Mouse (Mus musculus): ENCODE data around the gene Mpi.
A peak's percentile ranks its signal among the peaks of the same experiment; 100 is the strongest.

Mpi gene

GRCm38 (mm10) chr9:57522114-57522860, 30.3 kb downstream of the Mpi start:
- no peak for DNase-seq

- DNase-seq: peak; percentile 90
Observed at GRCm38 (mm10) chr9:57521056-57521911, 31.3 kb downstream of the Mpi start, which contains the start of gene Cox5a. Gene Cox5a (plus strand): TSS chr9:57521274.

- no peak for DNase-seq
Observed at GRCm38 (mm10) chr9:57520375-57521055, 32.0 kb downstream of the Mpi start.

- DNase-seq: peak; percentile 75
Observed at GRCm38 (mm10) chr9:57517113-57517512, 35.5 kb downstream of the Mpi start.

- DNase-seq: no peak
Observed at GRCm38 (mm10) chr9:57510577-57510976, 42.0 kb downstream of the Mpi start.

- DNase-seq: no peak
Observed at GRCm38 (mm10) chr9:57505700-57506099, 46.9 kb downstream of the Mpi start.

GRCm38 (mm10) chr9:57504891-57505290, 47.7 kb downstream of the Mpi start:
- DNase-seq: no peak

GRCm38 (mm10) chr9:57504381-57504700, 48.2 kb downstream of the Mpi start:
- peak; percentile 58 for DNase-seq

GRCm38 (mm10) chr9:57503622-57504380, 48.8 kb downstream of the Mpi start, which contains the start of gene Rpp25:
Gene Rpp25 (plus strand): TSS chr9:57504026.
- no peak for DNase-seq

GRCm38 (mm10) chr9:57502911-57503621, 49.5 kb downstream of the Mpi start:
- no peak for DNase-seq

GRCm38 (mm10) chr9:57501861-57502260, 50.7 kb downstream of the Mpi start:
- DNase-seq: no peak

- DNase-seq: no peak
Observed at GRCm38 (mm10) chr9:57501452-57501851, 51.1 kb downstream of the Mpi start.

- DNase-seq: no peak
Observed at GRCm38 (mm10) chr9:57498536-57498935, 54.0 kb downstream of the Mpi start.

- no peak for DNase-seq
Observed at GRCm38 (mm10) chr9:57497236-57497635, 55.3 kb downstream of the Mpi start.

GRCm38 (mm10) chr9:57494970-57495369, 57.6 kb downstream of the Mpi start:
- no peak for DNase-seq
